Mouse (Mus musculus) left cerebral cortex, adult 11 months (tissue): Measurements from ENCODE around the gene Il1r1.

ENCODE experiments used
- DNase-seq: peaks from one replicate; pipeline ENCODE4 v3.0.0; 2022; ENCODE audit warnings: low spot score

The Il1r1 gene

DNA sequence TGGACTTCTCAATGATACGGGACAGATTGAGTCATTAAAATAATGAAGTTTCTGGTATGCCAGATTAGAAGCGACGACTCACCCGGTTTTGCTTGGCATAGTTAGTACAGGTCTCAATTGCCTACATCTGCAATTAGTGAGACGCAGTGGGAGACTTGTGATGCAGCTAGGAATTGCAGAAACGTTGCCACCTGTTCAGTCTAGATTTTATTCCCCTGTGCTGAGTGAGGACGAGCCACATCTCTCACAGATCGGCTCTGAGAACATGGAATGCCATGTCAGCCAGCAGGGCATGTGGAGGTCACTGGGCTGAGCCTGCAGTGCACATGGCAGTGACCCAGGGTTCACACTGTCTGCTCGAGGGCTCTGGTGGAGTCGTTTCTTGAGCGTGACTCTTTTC is 137.9 kb downstream of the Il1r1 start:
- DNase-seq: no peak
